Comparison of ENCODE assay signal across 19 mouse cellular contexts in the genomic region with DNA sequence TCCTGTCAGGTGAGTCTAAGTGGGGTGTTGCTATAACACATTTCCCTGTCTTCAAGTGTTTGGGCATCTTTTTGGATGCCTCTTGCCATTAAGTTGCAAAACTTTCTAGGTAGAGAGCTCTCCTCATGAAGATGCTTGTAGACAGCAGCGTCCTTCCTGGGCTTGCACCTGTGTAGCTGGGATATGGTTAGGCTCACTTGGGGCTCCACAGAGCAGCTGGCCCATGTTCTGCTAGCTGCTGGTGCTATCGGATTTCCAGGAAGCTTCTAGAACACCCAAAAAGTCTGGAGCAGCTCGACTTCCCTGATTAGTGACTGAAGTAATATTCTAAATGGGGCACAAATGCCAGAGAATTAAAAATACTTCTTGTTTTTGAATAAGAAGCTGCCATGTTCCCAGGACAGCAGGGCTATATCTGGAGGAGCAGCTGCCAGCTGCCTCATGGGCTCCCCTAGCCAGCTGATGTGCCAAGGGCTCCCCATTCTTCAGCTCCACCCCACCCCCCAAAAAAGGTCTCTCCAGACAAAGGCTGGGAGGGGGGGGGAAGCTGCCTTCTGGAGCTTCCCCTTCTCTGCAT.
A peak's percentile ranks its signal among the peaks of the same experiment; 100 is the strongest.
DNase-seq lines count a peak whose midpoint lies in the region; ATAC-seq and TF ChIP-seq lines count a peak whose summit lies in the region.
"Had no signal": no experiment of that assay in that cellular context is flagged by ENCODE, and none has a peak within 500 bp of the region (broad histone marks: within the 10 kb centered on the region; RNA-seq: fewer than 3 reads in every experiment).

No protein-coding gene starts in this region.

- peak; percentile 39 for DNase-seq in layer of hippocampus, adult 11-12 months (ENCODE audit: low spot score)
- DNase-seq in layer of hippocampus, postnatal 10 days (ENCODE audit: low spot score in 2 of 2): no peak
- DNase-seq in liver, adult 2 months (ENCODE audit: extremely low read depth, low read depth, low spot score): peak; percentile 9
- peak; percentile 15 to 46 for DNase-seq in right cerebral cortex, postnatal 36 days (ENCODE audit: low spot score in 2 of 2)
- DNase-seq: cerebellum, adult 2 months; cerebellum, postnatal 36 days; gastrocnemius, postnatal 36 days; retina, postnatal 1 day; thymus, adult 2 months had no signal

- H3K4me3 ChIP-seq in liver, adult 2 months (ENCODE audit: insufficient read depth, low read depth, low read length): no peak overlapping the region
- no peak overlapping the region for H3K4me3 ChIP-seq in liver, embryonic 12.5 days
- no peak overlapping the region for H3K4me3 ChIP-seq in liver, embryonic 15.5 days (replicated peaks)
- H3K4me3 ChIP-seq: heart, embryonic 10.5 days; hindbrain, embryonic 10.5 days; limb, embryonic 12.5 days; lung, embryonic 15.5 days; stomach, embryonic 15.5 days had no signal

- peak overlapping the region; percentile 92 for H3K27ac ChIP-seq in liver, adult 2 months (replicated peaks; ENCODE audit: insufficient read depth, low read depth, low read length)
- H3K27ac ChIP-seq in liver, embryonic 12.5 days: no peak overlapping the region
- H3K27ac ChIP-seq in liver, embryonic 15.5 days (replicated peaks): 0 out of 2 replicates have a peak overlapping the region, but pooled peaks have one; percentile 34
- H3K27ac ChIP-seq: heart, embryonic 10.5 days; hindbrain, embryonic 10.5 days; limb, embryonic 12.5 days; lung, embryonic 15.5 days; macrophage; stomach, embryonic 15.5 days had no signal

- WGBS in liver, adult 2 months: 72% methylated on average over 3 of the region's 3 CpGs
- WGBS in liver, embryonic 12.5 days (ENCODE audit: insufficient replicate concordance): 41% methylated on average over 3 of the region's 3 CpGs
- WGBS in liver, embryonic 15.5 days (ENCODE audit: insufficient replicate concordance): 32% methylated on average over 3 of the region's 3 CpGs

- peaks cover 12% of the 10 kb centered on the region for H3K4me1 ChIP-seq in liver, adult 2 months (ENCODE audit: control insufficient read depth, insufficient read depth, low read length)
- no peaks in the 10 kb centered on the region for H3K4me1 ChIP-seq in liver, embryonic 12.5 days
- H3K4me1 ChIP-seq in liver, embryonic 15.5 days (replicated peaks): no peaks in the 10 kb centered on the region
- H3K4me1 ChIP-seq: heart, embryonic 10.5 days; hindbrain, embryonic 10.5 days; limb, embryonic 12.5 days; lung, embryonic 15.5 days; stomach, embryonic 15.5 days had no signal

- H3K9me3 ChIP-seq in liver, embryonic 12.5 days (replicated peaks): no peaks in the 10 kb centered on the region
- no peaks in the 10 kb centered on the region for H3K9me3 ChIP-seq in liver, embryonic 15.5 days (replicated peaks)
- H3K9me3 ChIP-seq: heart, embryonic 10.5 days; hindbrain, embryonic 10.5 days; limb, embryonic 12.5 days; lung, embryonic 15.5 days; stomach, embryonic 15.5 days had no signal

- H3K36me3 ChIP-seq in liver, adult 2 months (ENCODE audit: control insufficient read depth, insufficient read depth, low read length): no peaks in the 10 kb centered on the region
- H3K36me3 ChIP-seq in liver, embryonic 12.5 days: no peaks in the 10 kb centered on the region
- no peaks in the 10 kb centered on the region for H3K36me3 ChIP-seq in liver, embryonic 15.5 days (replicated peaks)
- H3K36me3 ChIP-seq: heart, embryonic 10.5 days; hindbrain, embryonic 10.5 days; limb, embryonic 12.5 days; lung, embryonic 15.5 days; stomach, embryonic 15.5 days had no signal

- TF ChIP-seq POLR2A in liver, adult 2 months (IDR thresholded peaks at IDR 0.05; ENCODE audit: extremely low read depth, insufficient read depth, low read length): no peak

- no peaks in the 10 kb centered on the region for H3K27me3 ChIP-seq in liver, adult 2 months (ENCODE audit: control insufficient read depth, insufficient read depth, low read length)
- no peaks in the 10 kb centered on the region for H3K27me3 ChIP-seq in liver, embryonic 12.5 days (replicated peaks)
- H3K27me3 ChIP-seq in liver, embryonic 15.5 days: no peaks in the 10 kb centered on the region
- H3K27me3 ChIP-seq: limb, embryonic 12.5 days; lung, embryonic 15.5 days; stomach, embryonic 15.5 days had no signal

- no peak for TF ChIP-seq CTCF in liver, adult 2 months (IDR thresholded peaks at IDR 0.05; ENCODE audit: low read depth, low read length)

- ATAC-seq in liver, embryonic 12.5 days: no peak
- no peak for ATAC-seq in liver, embryonic 15.5 days (ENCODE audit: insufficient read depth)
- ATAC-seq in megakaryocyte progenitor cell, adult 5-6 weeks (replicated peaks; ENCODE audit: poor library complexity): no peak

- no peak overlapping the region for H3K4me2 ChIP-seq in liver, embryonic 12.5 days
- H3K4me2 ChIP-seq in liver, embryonic 15.5 days: no peak overlapping the region
- H3K4me2 ChIP-seq: limb, embryonic 12.5 days; lung, embryonic 15.5 days; midbrain, embryonic 11.5 days; stomach, embryonic 15.5 days had no signal

- H3K9ac ChIP-seq in liver, adult 2 months (ENCODE audit: low read depth, low read length): no peak overlapping the region
- H3K9ac ChIP-seq in liver, embryonic 12.5 days: no peak overlapping the region
- no peak overlapping the region for H3K9ac ChIP-seq in liver, embryonic 15.5 days
- H3K9ac ChIP-seq: limb, embryonic 12.5 days; lung, embryonic 15.5 days; stomach, embryonic 15.5 days had no signal

- H3K79me2 ChIP-seq in liver, adult 2 months (ENCODE audit: control insufficient read depth, insufficient read depth, low read length): no peaks in the 10 kb centered on the region

Comparison
In these comparisons a context has a peak if more than half of its experiments do, and no peak if none do; other contexts are left out.
1. DNase-seq: peak in layer of hippocampus, adult 11-12 months (single experiment), liver, adult 2 months (single experiment) and right cerebral cortex, postnatal 36 days (2 of 2); none in layer of hippocampus, postnatal 10 days (0 of 2).